Mouse (Mus musculus): ENCODE results near the gene Rtkn2. TPM values are rescaled to one million over a fixed set of nuclear protein-coding genes. Genes with fewer than 3 reads are reported as not detected.

The Rtkn2 gene
- polyA plus RNA-seq, 1 experiment, result not detected

- H3K9me3 ChIP-seq, result no peaks in the 10 kb centered on the region
- no peak overlapping the region for H3K4me3 ChIP-seq (replicated peaks)
- no peaks in the 10 kb centered on the region for H3K27me3 ChIP-seq (replicated peaks)
- TF ChIP-seq GATA1 (IDR thresholded peaks at IDR 0.05; ENCODE audit: borderline replicate concordance, low read length), result no peak
- no peaks in the 10 kb centered on the region for H3K36me3 ChIP-seq (replicated peaks; ENCODE audit: low read length)
- peaks cover 22% of the 10 kb centered on the region for H3K4me1 ChIP-seq
These were observed 85.2 kb downstream of the Rtkn2 start for GRCm38 (mm10) chr10:68064571-68064970.

DNA sequence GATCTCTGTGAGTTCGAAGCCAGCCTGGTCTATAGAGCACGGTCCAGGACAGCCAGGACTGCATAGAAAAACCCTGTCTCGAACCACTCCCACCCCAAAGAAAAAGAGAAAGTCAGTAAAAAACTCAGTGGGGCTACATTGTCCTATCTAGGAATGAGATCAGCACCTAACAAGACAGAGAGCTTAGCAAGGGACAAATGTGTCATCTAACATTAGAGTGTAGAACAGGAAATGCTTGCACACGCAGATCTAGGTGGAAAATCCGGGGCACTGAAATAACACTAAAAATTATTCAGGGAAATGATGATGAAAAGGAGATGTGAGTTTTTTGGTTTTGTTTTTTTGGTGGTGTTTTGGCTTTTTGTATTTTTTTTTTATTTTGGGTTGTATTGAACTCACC lies 86.8 kb downstream of the Rtkn2 start:
- no peaks in the 10 kb centered on the region for H3K9me3 ChIP-seq

DNA sequence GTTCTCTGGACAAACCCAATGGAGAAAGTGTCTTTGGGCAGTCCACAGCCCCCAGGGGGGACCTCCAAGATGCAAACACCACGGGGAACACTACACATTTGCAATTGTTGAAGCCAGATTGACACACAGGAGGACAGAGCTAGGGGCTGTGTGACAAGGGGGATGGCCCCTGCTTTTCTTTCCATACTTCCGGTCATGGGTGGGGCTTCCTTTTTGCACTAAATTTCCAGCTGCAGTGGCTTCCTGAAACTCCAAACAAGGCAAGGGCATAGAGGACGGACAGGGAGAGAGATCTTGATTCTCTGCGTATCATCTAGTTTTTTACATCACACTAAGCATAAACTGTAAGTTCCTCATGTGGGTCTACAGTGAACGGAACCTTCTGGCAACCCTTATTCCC lies 88.6 kb downstream of the Rtkn2 start:
- TF ChIP-seq GATA1 (IDR thresholded peaks at IDR 0.05; ENCODE audit: borderline replicate concordance, low read length) (no peak), FLI1 (IDR thresholded peaks at IDR 0.05; ENCODE audit: low read length) (no peak)
- Histone ChIP-seq H3K27me3 (replicated peaks) (no peaks in the 10 kb centered on the region), H3K9me3 (no peaks in the 10 kb centered on the region), H3K36me3 (replicated peaks; ENCODE audit: low read length) (no peaks in the 10 kb centered on the region), H3K4me1 (peaks cover 39% of the 10 kb centered on the region), H3K4me3 (replicated peaks) (no peak overlapping the region)

More for the DNA sequence above, 86.8 kb downstream of the Rtkn2 start:
- Histone ChIP-seq H3K36me3 (replicated peaks; ENCODE audit: low read length) (no peaks in the 10 kb centered on the region), H3K27me3 (replicated peaks) (no peaks in the 10 kb centered on the region), H3K4me3 (replicated peaks) (no peak overlapping the region), H3K4me1 (peaks cover 29% of the 10 kb centered on the region)
- TF ChIP-seq FLI1 (IDR thresholded peaks at IDR 0.05; ENCODE audit: low read length) (no peak), GATA1 (IDR thresholded peaks at IDR 0.05; ENCODE audit: borderline replicate concordance, low read length) (no peak)

DNA sequence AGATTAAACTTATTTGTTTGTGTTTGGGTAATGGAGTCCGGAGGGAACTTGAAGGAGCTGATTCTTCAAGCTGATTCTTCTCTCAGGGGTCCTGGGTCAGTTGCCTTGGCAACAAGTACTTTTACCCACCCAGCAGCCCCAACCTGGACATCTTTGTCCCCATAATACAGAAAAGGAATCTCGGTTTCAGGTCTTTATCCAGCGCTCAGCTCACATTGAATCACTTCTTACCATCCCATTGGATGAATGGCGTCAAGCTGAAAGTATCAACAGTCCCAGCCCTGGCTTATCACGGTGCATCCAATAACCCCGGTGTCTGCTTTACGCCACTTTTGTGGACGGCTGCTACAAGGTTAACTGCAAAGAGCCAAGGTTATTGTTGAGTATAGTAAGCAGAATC lies 89.1 kb downstream of the Rtkn2 start:
- H3K36me3 ChIP-seq (replicated peaks; ENCODE audit: low read length), result no peaks in the 10 kb centered on the region
- H3K4me3 ChIP-seq (replicated peaks), result no peak overlapping the region
- no peaks in the 10 kb centered on the region for H3K27me3 ChIP-seq (replicated peaks)
- TF ChIP-seq FLI1 (IDR thresholded peaks at IDR 0.05; ENCODE audit: low read length), result no peak
- TF ChIP-seq GATA1 (IDR thresholded peaks at IDR 0.05; ENCODE audit: borderline replicate concordance, low read length), result no peak
- no peaks in the 10 kb centered on the region for H3K9me3 ChIP-seq
- peaks cover 39% of the 10 kb centered on the region for H3K4me1 ChIP-seq

GRCm38 (mm10) chr10:68071041-68071440 lies 91.7 kb downstream of the Rtkn2 start:
- Histone ChIP-seq H3K4me3 (replicated peaks) (no peak overlapping the region), H3K36me3 (replicated peaks; ENCODE audit: low read length) (no peaks in the 10 kb centered on the region), H3K27me3 (replicated peaks) (no peaks in the 10 kb centered on the region), H3K4me1 (peaks cover 46% of the 10 kb centered on the region), H3K9me3 (no peaks in the 10 kb centered on the region)
- TF ChIP-seq GATA1 (IDR thresholded peaks at IDR 0.05; ENCODE audit: borderline replicate concordance, low read length) (no peak), FLI1 (IDR thresholded peaks at IDR 0.05; ENCODE audit: low read length) (no peak)

- H3K27me3 ChIP-seq (replicated peaks), result no peaks in the 10 kb centered on the region
- no peak overlapping the region for H3K4me3 ChIP-seq (replicated peaks)
- H3K4me1 ChIP-seq, result peaks cover 55% of the 10 kb centered on the region
- no peaks in the 10 kb centered on the region for H3K36me3 ChIP-seq (replicated peaks; ENCODE audit: low read length)
- TF ChIP-seq FLI1 (IDR thresholded peaks at IDR 0.05; ENCODE audit: low read length), result no peak
- TF ChIP-seq GATA1 (IDR thresholded peaks at IDR 0.05; ENCODE audit: borderline replicate concordance, low read length), result no peak
- 0 out of 2 replicates have a peak, but pooled peaks cover under 1% of the 10 kb centered on the region for H3K9me3 ChIP-seq
These were observed 93.3 kb downstream of the Rtkn2 start for GRCm38 (mm10) chr10:68072626-68073025.

- no peak for TF ChIP-seq GATA1 (IDR thresholded peaks at IDR 0.05; ENCODE audit: borderline replicate concordance, low read length)
- TF ChIP-seq FLI1 (IDR thresholded peaks at IDR 0.05; ENCODE audit: low read length), result no peak
- Histone ChIP-seq H3K4me3 (replicated peaks) (no peak overlapping the region), H3K36me3 (replicated peaks; ENCODE audit: low read length) (peaks cover 13% of the 10 kb centered on the region), H3K9me3 (peaks cover 12% of the 10 kb centered on the region), H3K27me3 (replicated peaks) (no peaks in the 10 kb centered on the region), H3K4me1 (peaks cover 61% of the 10 kb centered on the region)
These were observed 94.9 kb downstream of the Rtkn2 start for GRCm38 (mm10) chr10:68074291-68074690.

- peaks cover 13% of the 10 kb centered on the region for H3K36me3 ChIP-seq (replicated peaks; ENCODE audit: low read length)
- no peak overlapping the region for H3K4me3 ChIP-seq (replicated peaks)
- H3K27me3 ChIP-seq (replicated peaks), result no peaks in the 10 kb centered on the region
- TF ChIP-seq FLI1 (IDR thresholded peaks at IDR 0.05; ENCODE audit: low read length) (no peak), GATA1 (IDR thresholded peaks at IDR 0.05; ENCODE audit: borderline replicate concordance, low read length) (no peak)
- H3K4me1 ChIP-seq, result peaks cover 65% of the 10 kb centered on the region
- peaks cover 12% of the 10 kb centered on the region for H3K9me3 ChIP-seq
These were observed 95.8 kb downstream of the Rtkn2 start for GRCm38 (mm10) chr10:68075181-68075580.

- TF ChIP-seq FLI1 (IDR thresholded peaks at IDR 0.05; ENCODE audit: low read length) (no peak), GATA1 (IDR thresholded peaks at IDR 0.05; ENCODE audit: borderline replicate concordance, low read length) (no peak)
- Histone ChIP-seq H3K27me3 (replicated peaks) (no peaks in the 10 kb centered on the region), H3K9me3 (peaks cover 12% of the 10 kb centered on the region), H3K36me3 (replicated peaks; ENCODE audit: low read length) (peaks cover 13% of the 10 kb centered on the region), H3K4me1 (peaks cover 82% of the 10 kb centered on the region), H3K4me3 (replicated peaks) (no peak overlapping the region)
These were observed 99.3 kb downstream of the Rtkn2 start for GRCm38 (mm10) chr10:68078708-68079107.

- Histone ChIP-seq H3K36me3 (replicated peaks; ENCODE audit: low read length) (peaks cover 13% of the 10 kb centered on the region), H3K9me3 (peaks cover 12% of the 10 kb centered on the region), H3K27me3 (replicated peaks) (no peaks in the 10 kb centered on the region), H3K4me3 (replicated peaks) (peak overlapping the region; percentile 35), H3K4me1 (peaks cover 76% of the 10 kb centered on the region)
- TF ChIP-seq GATA1 (IDR thresholded peaks at IDR 0.05; ENCODE audit: borderline replicate concordance, low read length) (no peak), FLI1 (IDR thresholded peaks at IDR 0.05; ENCODE audit: low read length) (no peak)
These were observed 100.7 kb downstream of the Rtkn2 start for GRCm38 (mm10) chr10:68079910-68080670.
